Comparison of ENCODE assay signal across 14 mouse cellular contexts in genomic region chr2:120446373-120446772, GRCm38 (mm10). TPM values are rescaled to one million over a fixed set of nuclear protein-coding genes. Genes with fewer than 3 reads are reported as not detected.
A peak's percentile ranks its signal among the peaks of the same experiment; 100 is the strongest.
DNase-seq lines count a peak whose midpoint lies in the region; ATAC-seq lines count a peak whose summit lies in the region.
"Had no signal": no experiment of that assay in that cellular context is flagged by ENCODE, and none has a peak within 500 bp of the region (broad histone marks: within the 10 kb centered on the region; RNA-seq: fewer than 3 reads in every experiment).

No protein-coding gene starts in this region.

- no peaks in the 10 kb centered on the region for H3K9me3 ChIP-seq in heart, embryonic 13.5 days
- H3K9me3 ChIP-seq in intestine, embryonic 15.5 days: no peaks in the 10 kb centered on the region
- H3K9me3 ChIP-seq: hindbrain, embryonic 12.5 days; kidney, embryonic 15.5 days; limb, embryonic 15.5 days had no signal

- 43% methylated on average over 10 of the region's 10 CpGs for WGBS in heart, embryonic 13.5 days
- 73% methylated on average over 10 of the region's 10 CpGs for WGBS in intestine, embryonic 15.5 days

- no peak for ATAC-seq in heart, embryonic 13.5 days (ENCODE audit: extremely low read depth, insufficient number of reproducible peaks, low FRiP score, low TSS enrichment)
- peak; percentile 91 for ATAC-seq in erythroid progenitor cell, adult 5-6 weeks (replicated peaks; ENCODE audit: low FRiP score, poor library complexity, severe bottlenecking)
- peak; percentile 85 for ATAC-seq in megakaryocyte, adult 5-6 weeks (ENCODE audit: poor library complexity, severe bottlenecking)
- ATAC-seq in intestine, embryonic 15.5 days: no peak
- ATAC-seq: Patski had no signal

- DNase-seq in heart, postnatal 4 days: no peak
- DNase-seq in MEL-GATA-1-ER (ENCODE audit: extremely low read depth, low read depth): peak; percentile 94
- DNase-seq in left cerebral cortex, postnatal 10 days (ENCODE audit: extremely low spot score in 1 of 2, low spot score in 2 of 2): no peak
- DNase-seq in left cerebral cortex, postnatal 36 days (ENCODE audit: low spot score in 2 of 2): no peak
- DNase-seq: cerebellum, adult 9-10 months; retina, postnatal 1 day had no signal

- H3K4me3 ChIP-seq in heart, embryonic 13.5 days: no peak overlapping the region
- no peak overlapping the region for H3K4me3 ChIP-seq in intestine, embryonic 15.5 days (replicated peaks)
- H3K4me3 ChIP-seq: hindbrain, embryonic 12.5 days; kidney, embryonic 15.5 days; limb, embryonic 15.5 days had no signal

- H3K27ac ChIP-seq in heart, embryonic 13.5 days (replicated peaks): no peak overlapping the region
- H3K27ac ChIP-seq in intestine, embryonic 15.5 days: no peak overlapping the region
- H3K27ac ChIP-seq: hindbrain, embryonic 12.5 days; kidney, embryonic 15.5 days; limb, embryonic 15.5 days had no signal

- peak overlapping the region; percentile 7; the same call in 1 of the 2 replicates for H3K4me2 ChIP-seq in heart, embryonic 13.5 days
- H3K4me2 ChIP-seq in intestine, embryonic 15.5 days (replicated peaks): no peak overlapping the region
- H3K4me2 ChIP-seq: hindbrain, embryonic 12.5 days; kidney, embryonic 15.5 days; limb, embryonic 15.5 days had no signal

- H3K9ac ChIP-seq in heart, embryonic 13.5 days: peak overlapping the region; percentile 34; the same call in 1 of the 2 replicates
- no peak overlapping the region for H3K9ac ChIP-seq in intestine, embryonic 15.5 days
- H3K9ac ChIP-seq: hindbrain, embryonic 12.5 days; kidney, embryonic 15.5 days; limb, embryonic 15.5 days had no signal

- H3K4me1 ChIP-seq in heart, embryonic 13.5 days: peaks cover 15% of the 10 kb centered on the region
- no peaks in the 10 kb centered on the region for H3K4me1 ChIP-seq in intestine, embryonic 15.5 days (replicated peaks)
- H3K4me1 ChIP-seq: hindbrain, embryonic 12.5 days; kidney, embryonic 15.5 days; limb, embryonic 15.5 days had no signal

- no peaks in the 10 kb centered on the region for H3K27me3 ChIP-seq in heart, embryonic 13.5 days (replicated peaks)
- no peaks in the 10 kb centered on the region for H3K27me3 ChIP-seq in intestine, embryonic 15.5 days (replicated peaks)
- H3K27me3 ChIP-seq: hindbrain, embryonic 12.5 days; kidney, embryonic 15.5 days; limb, embryonic 15.5 days; Patski had no signal

- no peaks in the 10 kb centered on the region for H3K36me3 ChIP-seq in heart, embryonic 13.5 days
- H3K36me3 ChIP-seq in intestine, embryonic 15.5 days: no peaks in the 10 kb centered on the region
- H3K36me3 ChIP-seq: hindbrain, embryonic 12.5 days; kidney, embryonic 15.5 days; limb, embryonic 15.5 days had no signal

- intact Hi-C loops in left cerebral cortex, postnatal 10 days (cut with DNase I): no loop called here
- intact Hi-C loops in left cerebral cortex, postnatal 36 days (cut with DNase I): no loop called here

RNA-seq across cellular contexts. Expression of gene Capn3, which starts 9.4 kb away (rescaled TPM):
- 3.4 and 3.9 TPM in 2 replicates for polyA plus RNA-seq in heart, embryonic 13.5 days (2015; fragmentation: Nextera tagmentation; extraction: Ambion mirVana)
- 1 to 10 TPM; 2.5 to 2.9 TPM for total RNA-seq in heart, postnatal 4 days (2021)
- not detected in 2 replicates for total RNA-seq in erythroid progenitor cell, adult 5-6 weeks (2015; ENCODE audit: low replicate concordance)
- not detected in 2 replicates for total RNA-seq in erythroid progenitor cell, adult 5-6 weeks (2017; ENCODE audit: low replicate concordance)
- 0.41 and 1.2 TPM in 2 replicates for total RNA-seq in megakaryocyte, adult 5-6 weeks (2015)
- 0.15 TPM in 1 of 2 replicates, not detected in the other for total RNA-seq in megakaryocyte, adult 5-6 weeks (2017)
- polyA plus RNA-seq in intestine, embryonic 15.5 days (2015; fragmentation: Nextera tagmentation; extraction: Ambion mirVana): 0.89 and 1.0 TPM in 2 replicates
- total RNA-seq in left cerebral cortex, postnatal 10 days (2021): 1 to 10 TPM; 3.0 to 4.7 TPM
- 1 to 10 TPM; 4.0 to 4.4 TPM for total RNA-seq in left cerebral cortex, postnatal 36 days (2021)
- polyA plus RNA-seq: Patski had no signal

RNA-seq across cellular contexts. Expression of gene Tmem87a, which starts 42.5 kb away (rescaled TPM):
- polyA plus RNA-seq in heart, embryonic 13.5 days (2015; fragmentation: Nextera tagmentation; extraction: Ambion mirVana): 4.6 and 5.5 TPM in 2 replicates
- total RNA-seq in heart, postnatal 4 days (2021): 10 to 100 TPM; 21.9 to 22.7 TPM
- 15.1 and 19.3 TPM in 2 replicates for total RNA-seq in erythroid progenitor cell, adult 5-6 weeks (2015; ENCODE audit: low replicate concordance)
- 27.1 and 37.3 TPM in 2 replicates for total RNA-seq in erythroid progenitor cell, adult 5-6 weeks (2017; ENCODE audit: low replicate concordance)
- total RNA-seq in megakaryocyte, adult 5-6 weeks (2015): 18.5 and 20.3 TPM in 2 replicates
- 41.7 and 46.8 TPM in 2 replicates for total RNA-seq in megakaryocyte, adult 5-6 weeks (2017)
- 10.6 and 11.3 TPM in 2 replicates for polyA plus RNA-seq in intestine, embryonic 15.5 days (2015; fragmentation: Nextera tagmentation; extraction: Ambion mirVana)
- 10 to 100 TPM; 33.6 to 35.2 TPM for total RNA-seq in left cerebral cortex, postnatal 10 days (2021)
- 10 to 100 TPM; 35.1 to 40.0 TPM for total RNA-seq in left cerebral cortex, postnatal 36 days (2021)

RNA-seq across cellular contexts. Expression of gene Ganc, which starts 42.7 kb away (rescaled TPM):
- 8.7 and 9.1 TPM in 2 replicates for polyA plus RNA-seq in heart, embryonic 13.5 days (2015; fragmentation: Nextera tagmentation; extraction: Ambion mirVana)
- total RNA-seq in heart, postnatal 4 days (2021): 10 to 100 TPM; 16.9 to 17.5 TPM
- 15.5 and 18.7 TPM in 2 replicates for total RNA-seq in erythroid progenitor cell, adult 5-6 weeks (2015; ENCODE audit: low replicate concordance)
- total RNA-seq in erythroid progenitor cell, adult 5-6 weeks (2017; ENCODE audit: low replicate concordance): 13.4 and 21.8 TPM in 2 replicates
- total RNA-seq in megakaryocyte, adult 5-6 weeks (2015): 10.8 and 11.9 TPM in 2 replicates
- total RNA-seq in megakaryocyte, adult 5-6 weeks (2017): 20.7 and 21.0 TPM in 2 replicates
- polyA plus RNA-seq in intestine, embryonic 15.5 days (2015; fragmentation: Nextera tagmentation; extraction: Ambion mirVana): 7.3 and 8.5 TPM in 2 replicates
- total RNA-seq in left cerebral cortex, postnatal 10 days (2021): 10 to 100 TPM; 10.4 to 13.5 TPM
- 10 to 100 TPM; 14.2 to 15.0 TPM for total RNA-seq in left cerebral cortex, postnatal 36 days (2021)

Comparison
In these comparisons a context has a peak if more than half of its experiments do, and no peak if none do; other contexts are left out.
1. ATAC-seq: peak in erythroid progenitor cell, adult 5-6 weeks (single experiment) and megakaryocyte, adult 5-6 weeks (single experiment); none in heart, embryonic 13.5 days (single experiment) and intestine, embryonic 15.5 days (single experiment).